Mouse (Mus musculus) hindbrain, postnatal 0 days (tissue): ENCODE measurements at regions not wholly inside any gene's neighbourhood (a gene's known extent, or its start where the extent isn't known, plus 50 kb on each side); places are given as distances from the start of the nearest gene placed in this dataset.

Experiments used
- ATAC-seq: fragments of 200-750 bp; cut with Nextera tagmentation; 2 replicates; pipeline ENCODE4 v1.8.0; 2017; ENCODE audit warnings: mild to moderate bottlenecking, moderate TSS enrichment, moderate library complexity
- DNase-seq: peaks from one replicate; pipeline ENCODE4 v3.0.0-alpha.2; 2015; ENCODE audit warnings: low spot score
- H3K27ac ChIP-seq: fragments of 300-500 bp; sonication (generic); 2 replicates; pipeline ENCODE4 v1.5.1; 2014; ENCODE audit warnings: mild to moderate bottlenecking
- H3K27me3 ChIP-seq: fragments of 300-500 bp; sonication (generic); 2 replicates; pipeline ENCODE4 v1.6.1; 2014; ENCODE audit warnings: low read length, mixed read lengths; ENCODE audit not compliant: insufficient read depth
- H3K36me3 ChIP-seq: fragments of 300-500 bp; sonication (generic); 2 replicates; pipeline ENCODE4 v1.6.1; 2014; ENCODE audit warnings: low read length, mixed read lengths; ENCODE audit not compliant: insufficient read depth
- H3K4me1 ChIP-seq: fragments of 300-500 bp; sonication (generic); 2 replicates; pipeline ENCODE4 v1.6.1; 2014; ENCODE audit warnings: antibody characterized with exemption, low read length, mixed read lengths; ENCODE audit not compliant: insufficient read depth
- H3K4me2 ChIP-seq: fragments of 300-500 bp; sonication (generic); 2 replicates; pipeline ENCODE4 v1.6.1; 2014; ENCODE audit warnings: low read depth, mild to moderate bottlenecking, low read length, moderate library complexity, mixed read lengths
- H3K4me3 ChIP-seq: fragments of 300-500 bp; sonication (generic); 2 replicates; pipeline ENCODE4 v1.5.1; 2014; ENCODE audit warnings: low read length
- H3K9ac ChIP-seq: fragments of 300-500 bp; sonication (generic); replicated peaks from 2 replicates; pipeline ENCODE4 v1.6.1; 2014; ENCODE audit warnings: mild to moderate bottlenecking, low read length, moderate library complexity, mixed read lengths
- H3K9me3 ChIP-seq: fragments of 300-500 bp; sonication (generic); 2 replicates; pipeline ENCODE4 v1.6.1; 2016; ENCODE audit warnings: low read length, mixed read lengths
- CTCF ChIP-seq: IDR thresholded peaks from 2 replicates; pipeline ENCODE4 v1.5.1; 2016; ENCODE audit warnings: antibody characterized with exemption, control low read depth, low read depth
- WGBS: fragments of 180-500 bp; shearing (Covaris S2); extraction: QIAGEN DNeasy Blood & Tissue Kit; methylation state at CpG from one replicate; pipeline ENCODE4 v1.1.7; 2014; 5-methylcytosine and 5-hydroxymethylcytosine counted together

DNA sequence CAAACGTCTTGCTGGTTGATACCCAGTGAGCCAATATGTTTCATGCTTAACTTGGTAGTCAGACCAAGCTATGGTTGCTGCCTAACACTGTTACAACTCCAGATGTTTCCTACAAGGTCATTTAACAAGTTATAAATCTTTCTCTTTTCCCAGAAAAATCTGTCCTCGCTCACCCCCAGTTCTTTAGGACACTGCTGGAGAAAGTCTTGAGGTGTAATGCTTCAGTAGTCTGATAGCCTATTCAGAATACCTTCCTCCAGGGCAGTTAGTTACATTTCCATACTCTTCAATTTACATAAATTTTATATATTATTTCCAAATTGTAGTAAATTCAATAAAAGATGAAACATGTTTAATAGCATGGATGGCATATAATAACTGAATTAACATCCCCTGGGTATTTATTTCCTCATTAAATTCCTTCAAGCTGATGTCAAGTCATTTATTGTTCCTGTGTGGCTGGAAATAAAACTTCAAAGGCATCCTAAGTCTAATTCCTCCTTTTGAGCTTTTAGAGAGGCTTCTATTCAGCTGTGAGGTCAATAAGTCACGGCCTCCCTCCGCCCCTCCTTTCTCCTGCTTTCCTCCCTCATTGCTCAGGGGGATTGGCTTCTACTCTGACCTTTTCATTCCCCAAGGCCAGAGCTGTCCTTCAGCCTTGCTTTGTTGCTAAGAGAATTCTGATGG lies 738.4 kb upstream of the Chrm3 start:
- H3K9ac ChIP-seq: no peak overlapping the region
- H3K4me3 ChIP-seq: no peak overlapping the region
- no peaks in the 10 kb centered on the region for H3K4me1 ChIP-seq
- DNase-seq (no peak), ATAC-seq (no peak)
- WGBS: 22% methylated on average over 4 of the region's 4 CpGs
- no peak for TF ChIP-seq CTCF
- H3K36me3 ChIP-seq: no peaks in the 10 kb centered on the region
- no peak overlapping the region for H3K27ac ChIP-seq
- H3K27me3 ChIP-seq: no peaks in the 10 kb centered on the region
- H3K9me3 ChIP-seq: no peaks in the 10 kb centered on the region
- H3K4me2 ChIP-seq: no peak overlapping the region

- Histone ChIP-seq H3K9ac (no peak overlapping the region), H3K4me1 (no peaks in the 10 kb centered on the region), H3K27me3 (no peaks in the 10 kb centered on the region), H3K9me3 (no peaks in the 10 kb centered on the region), H3K4me3 (no peak overlapping the region), H3K36me3 (no peaks in the 10 kb centered on the region), H3K27ac (no peak overlapping the region), H3K4me2 (no peak overlapping the region)
- DNase-seq: no peak
- no peak for ATAC-seq
- TF ChIP-seq CTCF: no peak
- WGBS: 62% methylated on average over 2 of the region's 2 CpGs
These were observed 732.3 kb upstream of the Chrm3 start for GRCm38 (mm10) chr13:11092911-11093310.
